Mouse (Mus musculus) monocyte, adult 5-6 weeks (primary cell): ENCODE results near the gene Rwdd2b. TPM values are rescaled to one million over a fixed set of nuclear protein-coding genes. Genes with fewer than 3 reads are reported as not detected.

ENCODE experiments used
- ATAC-seq: fragments of 153-309, 156-312 bp; replicated peaks from 2 replicates; pipeline ENCODE4 v1.8.0; 2017; ENCODE audit warnings: mild to moderate bottlenecking; ENCODE audit not compliant: low TSS enrichment, insufficient number of reproducible peaks, severe bottlenecking, poor library complexity, low FRiP score
- total RNA-seq: library from RNA; stranded (forward); fragments of 200-1000, 200-491, 200-594 nt; gene quantifications from 3 replicates; pipeline ENCODE4 v1.2.3, GENCODE M21; 2017

The Rwdd2b gene
- 3.3 to 6.3 TPM (median 5.7 TPM) in 3 replicates for total RNA-seq

- ATAC-seq = peak; percentile 94
Observed at GRCm38 (mm10) chr16:87440184-87440686, at the start of gene Rwdd2b. Rwdd2b (minus strand) TSS chr16:87440573.

DNA sequence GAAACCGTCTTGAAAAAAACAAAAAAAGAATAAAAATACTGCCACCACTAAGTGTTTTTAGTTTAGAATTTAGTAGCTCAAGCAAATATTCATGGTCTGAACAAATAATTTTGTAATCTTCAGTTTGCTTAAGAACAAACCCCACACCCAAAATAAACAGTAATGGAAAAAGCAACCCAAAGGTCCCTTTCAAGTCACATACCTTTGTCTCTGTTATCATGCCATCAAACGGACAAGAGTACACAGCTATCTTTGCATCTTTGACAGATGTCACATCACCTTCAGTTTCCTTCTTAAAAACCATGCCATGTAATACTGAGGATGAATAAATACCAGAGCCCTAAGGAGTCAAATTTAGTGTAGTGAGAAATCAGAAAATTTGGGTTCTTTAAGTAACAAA lies 48.2 kb upstream of the Rwdd2b start:
- no peak for ATAC-seq

DNA sequence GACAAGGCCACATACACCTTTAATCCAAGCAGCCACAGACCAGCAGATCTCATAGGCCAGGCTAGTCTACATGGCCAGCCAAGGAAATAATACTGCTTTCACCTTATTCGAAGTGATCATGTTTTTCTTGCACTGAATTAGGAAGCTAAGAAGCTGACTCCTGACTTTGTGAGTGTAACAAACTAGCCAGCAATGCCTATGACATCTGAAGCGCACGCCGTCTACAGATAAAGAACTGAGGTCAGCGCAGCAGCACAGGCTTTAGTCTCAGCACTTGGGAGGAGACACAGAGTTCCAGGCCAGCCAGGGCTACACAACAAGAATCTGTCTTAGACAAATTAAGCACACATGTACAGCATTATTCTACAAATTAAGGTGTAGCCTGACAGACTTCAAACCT lies 46.4 kb upstream of the Rwdd2b start:
- no peak for ATAC-seq

- no peak for ATAC-seq
Observed at GRCm38 (mm10) chr16:87484367-87484766, 44.0 kb upstream of the Rwdd2b start.

- ATAC-seq = no peak
Observed at GRCm38 (mm10) chr16:87470579-87470978, 30.2 kb upstream of the Rwdd2b start.

GRCm38 (mm10) chr16:87458752-87459151 lies 18.4 kb upstream of the Rwdd2b start:
- no peak for ATAC-seq

DNA sequence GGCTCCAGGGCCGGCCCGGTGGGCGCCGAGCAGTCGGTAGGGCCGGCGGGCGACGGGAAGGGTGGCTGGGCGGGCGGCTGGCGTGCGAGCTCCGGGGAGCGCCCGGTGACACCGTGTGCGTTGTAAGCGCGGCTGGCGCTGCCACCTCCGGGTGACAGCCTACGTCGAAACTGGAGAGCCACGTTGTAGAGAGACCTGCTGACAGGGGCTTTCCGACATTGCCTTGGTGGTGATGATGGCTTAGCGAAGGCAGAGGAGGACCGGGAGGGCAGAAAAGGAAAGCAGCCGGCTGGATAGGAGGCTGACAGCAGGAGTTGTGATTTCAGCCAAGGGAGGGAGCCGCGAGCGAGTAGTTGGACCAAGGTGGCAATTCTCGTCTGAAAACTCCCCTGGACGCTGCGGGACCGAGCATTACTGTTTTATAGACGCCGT lies 14.8 kb upstream of the Rwdd2b start:
- peak; percentile 67 for ATAC-seq

- peak; percentile 97 for ATAC-seq
Observed at GRCm38 (mm10) chr16:87454419-87455179, 14.2 kb upstream of the Rwdd2b start, which contains the start of gene Usp16. Usp16 (plus strand) TSS chr16:87454703.

- ATAC-seq = no peak
Observed at GRCm38 (mm10) chr16:87453226-87453625, 12.9 kb upstream of the Rwdd2b start.

DNA sequence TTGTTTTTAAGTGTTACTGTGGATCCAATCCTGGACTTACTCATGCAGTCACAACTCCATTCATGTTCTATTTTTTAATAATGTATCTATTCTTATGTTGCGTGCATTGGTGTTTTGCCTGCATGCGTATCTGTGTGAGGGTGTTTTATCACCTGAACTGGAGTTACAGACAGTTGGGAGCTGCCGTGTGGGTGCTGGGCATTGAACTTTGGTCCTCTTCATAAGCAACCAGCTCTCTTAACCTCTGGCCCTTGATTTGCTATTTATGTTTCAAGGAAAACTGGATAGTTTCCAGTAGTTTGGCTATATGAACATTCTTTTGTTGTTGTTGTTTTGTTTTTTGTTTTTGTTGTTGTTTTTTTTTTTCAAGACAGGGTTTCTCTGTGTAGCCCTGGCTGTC lies 5.2 kb upstream of the Rwdd2b start:
- no peak for ATAC-seq

DNA sequence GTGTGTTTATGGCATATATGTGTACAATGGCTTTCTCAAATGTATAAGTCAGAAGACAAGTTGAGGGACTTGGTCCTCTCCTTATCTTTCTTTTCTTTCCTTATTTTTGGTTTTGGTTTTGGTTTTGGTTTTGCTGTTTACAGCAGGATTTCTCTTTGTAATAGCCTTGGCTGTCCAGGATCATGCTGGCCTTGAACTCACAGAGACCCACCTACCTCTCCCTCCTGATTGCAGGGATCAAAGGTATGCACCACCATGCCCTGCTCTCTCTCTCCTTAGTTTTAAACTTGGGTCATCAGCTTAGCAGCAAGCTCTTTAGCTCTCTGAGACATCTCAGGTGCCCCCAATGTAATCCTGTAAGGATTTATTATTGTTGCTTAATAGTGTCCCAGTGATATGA lies 4.7 kb upstream of the Rwdd2b start:
- ATAC-seq = no peak

DNA sequence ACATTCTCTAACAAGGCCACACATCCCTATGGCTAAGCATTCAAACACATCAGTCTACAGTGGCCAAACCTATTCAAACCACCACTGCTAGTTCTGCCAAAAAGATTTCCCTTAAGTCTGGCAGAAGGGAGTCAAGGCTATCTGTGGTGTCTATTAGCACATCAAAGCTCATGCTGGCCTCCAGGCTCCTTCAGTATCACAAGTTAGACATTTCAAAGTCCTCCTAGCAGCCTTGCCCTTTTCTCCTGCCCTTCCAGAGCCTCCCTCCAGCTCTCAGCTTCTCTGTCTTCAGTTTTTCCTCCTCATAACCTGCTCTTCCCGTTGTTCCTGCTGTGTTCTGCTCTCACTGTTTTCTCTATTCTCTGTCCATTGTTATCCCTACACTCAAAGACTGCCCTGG lies 3.7 kb upstream of the Rwdd2b start:
- ATAC-seq = no peak

GRCm38 (mm10) chr16:87443245-87443644 lies 2.9 kb upstream of the Rwdd2b start:
- no peak for ATAC-seq

- no peak for ATAC-seq
Observed at GRCm38 (mm10) chr16:87442291-87442690, 1.9 kb upstream of the Rwdd2b start.

DNA sequence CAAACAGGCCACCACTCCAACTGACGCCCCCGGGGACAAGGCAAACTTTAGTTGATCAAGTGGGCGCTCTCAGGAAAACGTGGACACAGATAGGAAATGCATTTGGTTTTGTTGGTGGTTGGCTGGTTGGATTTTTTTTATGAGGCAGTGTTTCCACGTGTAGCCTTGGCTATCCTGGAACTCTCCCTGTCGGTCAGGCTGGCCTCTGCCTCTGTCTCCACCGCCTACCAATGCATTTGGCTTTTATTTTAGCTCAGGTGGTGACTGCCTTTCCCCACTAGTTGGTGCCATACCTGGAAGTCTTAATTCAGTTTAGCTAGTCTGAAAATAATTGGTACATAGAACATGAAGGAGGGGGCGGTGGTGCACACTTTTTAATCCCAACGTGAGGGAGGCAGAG lies 716 bp upstream of the Rwdd2b start:
- no peak for ATAC-seq

- no peak for ATAC-seq
Observed at GRCm38 (mm10) chr16:87438697-87439096, 1.7 kb downstream of the Rwdd2b start.

DNA sequence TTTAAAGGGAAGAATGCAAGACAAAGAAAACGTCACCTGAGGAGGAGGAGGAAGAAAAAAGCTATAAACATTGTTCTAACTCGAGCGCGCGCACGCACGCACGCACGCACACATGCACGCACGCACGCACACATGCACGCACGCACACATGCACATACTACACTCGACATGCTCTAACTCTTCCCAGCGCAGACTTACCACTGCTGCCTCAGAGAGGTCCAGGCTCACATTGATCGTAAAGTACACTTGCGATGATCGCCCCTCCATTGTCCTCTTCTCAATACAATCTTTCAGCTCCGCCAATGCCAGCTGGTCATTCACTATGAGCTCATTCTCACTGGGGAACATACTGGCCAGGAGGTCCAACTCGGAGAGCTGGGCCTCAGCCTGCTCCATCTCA lies 3.3 kb downstream of the Rwdd2b start:
- no peak for ATAC-seq

GRCm38 (mm10) chr16:87435411-87436205 lies 4.8 kb downstream of the Rwdd2b start:
- no peak for ATAC-seq

DNA sequence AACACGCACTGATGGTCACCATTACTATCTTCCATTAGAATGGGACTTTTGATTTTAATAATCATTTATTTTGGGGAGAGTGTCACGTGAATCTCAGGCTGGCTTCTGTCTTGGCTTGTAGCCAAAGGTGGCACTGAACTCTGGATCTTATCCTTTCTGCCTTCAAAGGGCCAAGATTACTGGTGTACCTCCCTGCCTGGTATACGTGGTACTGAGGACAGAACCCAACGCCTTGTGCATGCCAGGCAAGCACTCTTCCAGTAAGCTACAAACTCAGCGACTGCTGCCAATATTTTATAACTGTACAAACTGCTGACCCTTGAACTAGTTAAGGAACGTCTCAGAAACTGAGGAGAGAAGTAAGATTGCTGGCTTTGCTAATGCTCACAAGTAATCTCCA lies 5.4 kb downstream of the Rwdd2b start:
- no peak for ATAC-seq

DNA sequence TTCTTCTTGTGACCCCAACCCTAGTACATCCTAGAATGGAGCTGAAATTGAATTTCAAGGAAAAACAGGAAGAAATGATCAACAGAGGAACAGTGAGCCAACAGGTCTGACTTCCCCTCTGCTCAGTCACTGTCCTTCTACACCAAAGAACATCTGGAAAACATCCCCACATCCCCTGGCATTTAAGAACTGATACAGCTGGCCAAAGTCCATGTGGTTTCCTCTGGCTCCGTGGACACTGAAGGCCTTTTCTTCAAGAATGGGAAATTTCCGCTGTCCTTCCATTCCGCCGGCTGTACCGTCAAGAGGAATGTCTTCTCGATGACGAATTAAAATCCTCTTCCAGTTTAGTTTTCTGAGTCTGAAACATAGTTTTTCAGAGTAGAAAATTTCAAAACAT lies 6.1 kb downstream of the Rwdd2b start:
- no peak for ATAC-seq
